Mouse (Mus musculus) ES-E14 (cell line): Measurements from ENCODE around the gene Kif26b.

Experiments
- HCFC1 ChIP-seq: IDR thresholded peaks from 2 replicates; pipeline ENCODE4 v1.6.1; 2012; ENCODE audit warnings: low read length, inconsistent platforms, borderline replicate concordance; ENCODE audit not compliant: insufficient read depth
- MAFK ChIP-seq: IDR thresholded peaks from 2 replicates; pipeline ENCODE4 v1.6.1; 2014; ENCODE audit warnings: mild to moderate bottlenecking, low read depth, low read length, inconsistent platforms; ENCODE audit not compliant: insufficient read depth
- ZNF384 ChIP-seq: IDR thresholded peaks from 2 replicates; pipeline ENCODE4 v1.6.1; 2012; ENCODE audit warnings: low read depth, low read length, inconsistent platforms

DNA sequence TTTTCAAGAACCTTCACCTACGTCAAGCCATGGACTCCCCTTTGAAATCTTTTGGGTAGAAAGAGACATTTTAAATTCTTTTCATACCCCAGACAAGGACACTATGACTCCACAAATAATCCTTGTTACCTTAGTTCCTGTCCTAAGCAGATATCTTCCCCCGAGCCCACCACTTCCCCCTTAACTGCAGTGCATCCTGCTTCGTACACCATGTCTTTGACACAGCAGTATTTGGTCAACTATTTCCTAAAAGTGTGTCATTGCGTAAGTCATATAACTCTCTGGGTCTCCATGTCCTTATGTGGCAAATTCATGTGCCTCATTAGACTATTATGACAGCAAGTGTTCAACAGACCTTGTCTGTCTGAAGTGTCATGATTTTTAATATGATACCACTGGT is 337.8 kb downstream of the Kif26b start:
- TF ChIP-seq HCFC1: no peak
- TF ChIP-seq MAFK: no peak
- no peak for TF ChIP-seq ZNF384
